Mouse (Mus musculus) kidney, embryonic 16.5 days (tissue): ENCODE results near the gene Hoxb8. TPM values are rescaled to one million over a fixed set of nuclear protein-coding genes. Genes with fewer than 3 reads are reported as not detected.

ENCODE experiments used
- ATAC-seq: fragments of 200-750 bp; cut with Nextera tagmentation; 2 replicates; pipeline ENCODE4 v1.8.0; 2017; ENCODE audit warnings: moderate TSS enrichment; ENCODE audit not compliant: low FRiP score, low TSS enrichment
- H3K27ac ChIP-seq: fragments of 300-500 bp; sonication (generic); 2 replicates; pipeline ENCODE4 v1.5.1; 2014; ENCODE audit warnings: low read length
- H3K27me3 ChIP-seq: fragments of 300-500 bp; sonication (generic); 2 replicates; pipeline ENCODE4 v1.6.1; 2014; ENCODE audit warnings: low read length, control low read depth, mixed read lengths; ENCODE audit not compliant: insufficient read depth
- H3K36me3 ChIP-seq: fragments of 300-500 bp; sonication (generic); 2 replicates; pipeline ENCODE4 v1.6.1; 2014; ENCODE audit warnings: low read length, control low read depth, mixed read lengths; ENCODE audit not compliant: insufficient read depth
- H3K4me1 ChIP-seq: fragments of 300-500 bp; sonication (generic); 2 replicates; pipeline ENCODE4 v1.6.1; 2014; ENCODE audit warnings: low read length, control low read depth, mixed read lengths; ENCODE audit not compliant: insufficient read depth
- H3K4me2 ChIP-seq: fragments of 300-500 bp; sonication (generic); replicated peaks from 2 replicates; pipeline ENCODE4 v1.6.1; 2014; ENCODE audit warnings: low read depth, low read length
- H3K4me3 ChIP-seq: fragments of 300-500 bp; sonication (generic); 2 replicates; pipeline ENCODE4 v1.5.1; 2014; ENCODE audit warnings: mild to moderate bottlenecking, low read length
- H3K9ac ChIP-seq: fragments of 300-500 bp; sonication (generic); replicated peaks from 2 replicates; pipeline ENCODE4 v1.6.1; 2014; ENCODE audit warnings: low read length
- H3K9me3 ChIP-seq: fragments of 300-500 bp; sonication (generic); 2 replicates; pipeline ENCODE4 v1.6.1; 2016; ENCODE audit warnings: low read length, control low read depth
- WGBS: fragments of 180-500 bp; shearing (Covaris S2); extraction: QIAGEN DNeasy Blood & Tissue Kit; methylation state at CpG from one replicate; pipeline ENCODE4 v1.1.7; 2014; 5-methylcytosine and 5-hydroxymethylcytosine counted together
- polyA plus RNA-seq: library from polyadenylated mRNA; unstranded; fragments of >200 nt; fragmentation: Nextera tagmentation; extraction: Ambion mirVana; gene quantifications from 2 replicates; pipeline ENCODE4 v1.2.1, GENCODE M21; 2015

Hoxb8 gene
- polyA plus RNA-seq, 1 experiment from 2014 or later = 9.5 TPM

DNA sequence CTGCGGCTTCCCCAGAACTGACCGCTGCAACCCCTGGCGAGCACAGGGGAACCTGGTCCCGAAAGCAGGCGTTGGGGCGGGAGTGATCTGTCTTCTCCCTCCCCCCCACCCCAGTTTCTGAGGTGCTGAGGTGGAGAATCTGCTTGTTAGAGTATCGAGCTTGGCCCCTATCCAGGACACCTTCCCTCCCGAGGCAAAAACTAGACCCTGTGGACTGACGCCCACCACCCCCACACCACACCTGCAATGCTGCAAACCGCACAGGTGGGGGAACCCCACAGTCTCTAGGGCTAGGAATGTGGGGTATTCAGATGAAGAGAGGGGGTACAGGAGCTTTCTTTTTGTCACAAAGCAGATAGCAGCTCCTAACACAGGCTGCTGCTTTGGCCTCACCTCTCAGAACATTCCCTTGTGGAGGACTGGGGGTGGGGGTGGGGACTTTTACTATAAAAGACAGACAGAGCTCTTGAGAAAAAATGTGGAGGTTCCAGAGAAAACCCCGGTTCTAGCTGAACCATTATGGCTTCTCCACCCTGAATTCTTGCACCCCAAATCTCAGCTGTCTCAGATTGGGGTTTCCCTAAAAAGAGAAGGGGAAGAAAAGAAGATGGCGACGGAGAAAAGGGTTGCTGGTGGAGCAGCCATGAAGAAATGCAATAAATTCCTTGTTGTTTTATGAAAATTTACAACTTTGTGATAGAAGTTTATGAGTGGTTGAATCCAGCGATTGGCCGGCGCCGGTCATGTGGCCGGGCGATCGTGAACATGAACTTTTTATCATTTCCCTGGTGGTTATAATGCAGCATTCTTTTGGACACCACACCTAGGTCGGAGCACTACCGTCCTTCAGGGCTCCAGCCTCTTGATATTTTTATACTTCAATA, 10.2 kb downstream of the Hoxb8 start, which contains the start of gene Hoxb6:
TSS of gene Hoxb6 (plus strand) at position 796 of the 884 bp plus-strand sequence.
- 0 out of 2 replicates have a peak, but pooled peaks have one; percentile 25 for ATAC-seq
- H3K9ac ChIP-seq = peak within 1 kb of the TSS; percentile 98

GRCm38 (mm10) chr11:96292565-96293301, 11.0 kb downstream of the Hoxb8 start:
- WGBS = under 1% methylated on average over 12 of the region's 12 CpGs
- Histone ChIP-seq H3K4me1 (peaks cover 55% of the 10 kb centered on the region), H3K27ac (peak overlapping the region; percentile 99), H3K9me3 (no peaks in the 10 kb centered on the region), H3K27me3 (no peaks in the 10 kb centered on the region), H3K9ac (peak overlapping the region; percentile 98), H3K4me2 (peak overlapping the region; percentile 90), H3K36me3 (no peaks in the 10 kb centered on the region), H3K4me3 (peak overlapping the region; percentile 71)
- ATAC-seq = no peak

More for the DNA sequence above, 10.2 kb downstream of the Hoxb8 start, which contains the start of gene Hoxb6:
- Histone ChIP-seq H3K4me1 (peaks cover 52% of the 10 kb centered on the region), H3K4me2 (peak within 1 kb of the TSS; percentile 90), H3K27me3 (no peaks in the 10 kb centered on the region), H3K4me3 (peak within 1 kb of the TSS; percentile 71), H3K36me3 (no peaks in the 10 kb centered on the region), H3K9me3 (no peaks in the 10 kb centered on the region), H3K27ac (peak within 1 kb of the TSS; percentile 99)
- WGBS = 2% methylated on average over 22 of the region's 22 CpGs

DNA sequence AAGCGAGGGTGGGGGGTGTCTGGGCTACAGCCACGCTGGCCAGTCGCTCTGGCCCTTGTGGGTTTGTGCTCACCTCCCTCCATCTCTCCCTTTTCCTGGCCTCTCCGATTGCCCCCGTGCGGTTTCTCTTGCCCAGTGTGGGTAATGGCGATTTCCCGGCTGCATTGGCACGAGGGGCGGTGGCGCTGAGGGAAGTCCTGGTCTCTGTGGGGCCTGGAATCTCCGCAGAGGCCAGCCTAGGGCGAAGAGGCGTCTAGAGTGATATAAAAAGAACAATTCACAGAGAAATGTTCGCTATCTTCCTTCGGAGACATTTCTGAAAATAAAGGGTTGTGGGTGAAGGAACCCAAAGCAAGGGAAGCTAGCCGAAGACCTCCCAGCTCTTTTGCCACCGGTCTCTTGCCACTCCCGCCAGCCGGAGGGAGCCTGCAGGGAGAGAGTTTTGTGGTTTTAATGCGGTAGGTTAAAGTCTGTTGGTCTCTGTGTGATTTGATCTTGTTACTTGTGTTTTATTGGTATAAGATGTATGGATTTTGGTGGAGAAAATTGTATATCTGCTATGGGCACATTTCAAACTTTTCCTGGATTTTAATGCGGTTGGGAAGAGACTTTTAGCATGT, 11.7 kb downstream of the Hoxb8 start:
- H3K27ac ChIP-seq = peak overlapping the region; percentile 99
- peak overlapping the region; percentile 71 for H3K4me3 ChIP-seq
- peak overlapping the region; percentile 90 for H3K4me2 ChIP-seq
- peak overlapping the region; percentile 98 for H3K9ac ChIP-seq
- peaks cover 56% of the 10 kb centered on the region for H3K4me1 ChIP-seq
- H3K27me3 ChIP-seq = no peaks in the 10 kb centered on the region
- no peak for ATAC-seq
- H3K9me3 ChIP-seq = no peaks in the 10 kb centered on the region
- H3K36me3 ChIP-seq = no peaks in the 10 kb centered on the region
- WGBS = 2% methylated on average over 22 of the region's 22 CpGs

DNA sequence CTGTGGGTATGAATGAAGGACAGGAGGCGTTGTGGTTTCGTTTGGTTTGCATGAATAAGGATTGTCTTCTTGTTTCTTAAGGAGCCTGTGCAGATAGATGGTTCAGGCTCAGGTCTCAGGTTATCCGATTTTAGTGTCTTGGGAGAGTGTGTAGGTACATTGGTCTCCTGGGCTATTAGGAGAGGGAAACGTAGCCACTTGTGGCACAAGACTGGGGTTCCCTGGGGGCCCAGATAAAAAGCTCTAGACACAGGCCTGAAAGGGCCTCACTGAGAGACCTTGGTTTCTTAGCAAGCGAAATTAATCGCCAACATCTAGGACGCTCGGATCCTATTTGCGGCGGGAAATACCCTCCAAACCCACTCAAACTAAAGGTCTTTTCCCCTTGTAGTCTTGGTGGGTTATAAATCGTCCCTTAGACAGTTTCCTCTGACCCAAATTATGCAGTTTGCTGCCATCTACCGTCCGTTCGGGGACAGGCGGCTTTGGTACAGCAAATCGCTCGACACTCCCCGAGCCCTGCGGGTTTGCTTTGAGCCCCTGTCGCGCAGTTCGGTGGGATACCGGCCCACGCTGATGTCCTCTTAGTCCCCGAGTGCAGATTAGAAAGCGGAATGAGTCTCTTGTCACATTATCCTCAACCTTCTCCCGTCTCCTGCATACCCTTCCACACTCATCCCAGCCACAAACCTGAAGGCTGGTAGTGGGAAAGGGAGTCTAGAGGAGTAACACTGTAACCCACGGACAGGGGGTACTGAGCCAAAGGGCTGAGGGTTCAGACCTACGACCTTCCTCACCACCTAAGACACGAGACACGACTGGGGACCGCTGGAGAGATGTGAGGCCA, 12.8 kb downstream of the Hoxb8 start:
- Histone ChIP-seq H3K9me3 (no peaks in the 10 kb centered on the region), H3K9ac (peak overlapping the region; percentile 98), H3K4me3 (peak overlapping the region; percentile 71), H3K27ac (peak overlapping the region; percentile 99), H3K27me3 (no peaks in the 10 kb centered on the region), H3K4me2 (peak overlapping the region; percentile 90), H3K36me3 (no peaks in the 10 kb centered on the region), H3K4me1 (peaks cover 53% of the 10 kb centered on the region)
- 0 out of 2 replicates have a peak, but pooled peaks have one; percentile 31 for ATAC-seq
- under 1% methylated on average over 32 of the region's 32 CpGs for WGBS

DNA sequence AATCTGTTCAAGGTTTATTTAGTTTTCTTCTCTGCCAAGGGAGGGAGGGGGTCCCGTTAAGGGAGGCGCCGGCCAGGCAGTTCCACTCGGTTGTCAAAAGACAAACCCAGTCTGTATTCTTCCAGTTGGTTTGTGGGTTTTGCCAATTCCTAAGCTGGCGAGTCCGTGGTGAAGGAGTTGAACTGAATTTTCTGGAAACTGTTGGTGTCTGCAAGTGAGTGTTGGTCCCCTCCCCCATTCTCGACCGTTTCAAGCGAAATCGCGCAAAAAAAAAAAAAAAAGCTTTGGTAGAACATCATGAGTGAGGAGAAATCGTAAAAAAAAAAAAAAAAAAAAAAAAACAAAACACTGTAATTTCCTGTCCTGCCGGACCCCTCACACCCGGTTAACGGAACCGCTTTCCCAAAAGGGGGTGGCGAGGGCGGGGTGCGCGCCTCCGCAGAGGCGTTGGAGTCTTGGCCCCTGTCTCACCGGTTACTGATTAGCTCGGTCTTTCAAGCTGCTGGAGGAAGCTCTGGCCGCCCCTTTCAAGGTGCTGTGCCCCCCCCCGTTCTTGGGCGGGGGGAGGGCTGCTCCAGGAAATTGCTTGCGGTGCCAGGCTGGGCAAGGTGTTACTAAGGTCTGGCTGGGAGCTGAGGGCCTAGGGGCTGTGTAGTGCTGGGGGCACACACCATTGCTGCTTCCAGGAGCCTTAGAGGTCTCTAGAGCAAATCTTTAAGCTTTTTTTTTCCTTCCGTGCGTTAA, 13.6 kb downstream of the Hoxb8 start:
- ATAC-seq = peak; percentile 41
- Histone ChIP-seq H3K4me2 (peak overlapping the region; percentile 90), H3K36me3 (no peaks in the 10 kb centered on the region), H3K4me1 (peaks cover 54% of the 10 kb centered on the region), H3K27me3 (no peaks in the 10 kb centered on the region), H3K4me3 (peak overlapping the region; percentile 71), H3K9me3 (no peaks in the 10 kb centered on the region), H3K27ac (peak overlapping the region; percentile 99), H3K9ac (peak overlapping the region; percentile 98)
- under 1% methylated on average over 30 of the region's 30 CpGs for WGBS

GRCm38 (mm10) chr11:96296997-96297396, 15.3 kb downstream of the Hoxb8 start:
- H3K4me3 ChIP-seq = peak overlapping the region; percentile 71
- 25% methylated on average over 2 of the region's 2 CpGs for WGBS
- no peak for ATAC-seq
- H3K36me3 ChIP-seq = 0 out of 2 replicates have a peak, but pooled peaks cover 5% of the 10 kb centered on the region
- peak overlapping the region; percentile 98 for H3K9ac ChIP-seq
- H3K4me2 ChIP-seq = peak overlapping the region; percentile 90
- no peaks in the 10 kb centered on the region for H3K9me3 ChIP-seq
- H3K27me3 ChIP-seq = no peaks in the 10 kb centered on the region
- H3K27ac ChIP-seq = peak overlapping the region; percentile 99
- H3K4me1 ChIP-seq = peaks cover 56% of the 10 kb centered on the region

GRCm38 (mm10) chr11:96297428-96297827, 15.7 kb downstream of the Hoxb8 start:
- Histone ChIP-seq H3K27ac (peak overlapping the region; percentile 99), H3K9me3 (no peaks in the 10 kb centered on the region), H3K4me1 (peaks cover 60% of the 10 kb centered on the region), H3K36me3 (0 out of 2 replicates have a peak, but pooled peaks cover 5% of the 10 kb centered on the region), H3K4me2 (peak overlapping the region; percentile 90), H3K4me3 (peak overlapping the region; percentile 71), H3K27me3 (no peaks in the 10 kb centered on the region), H3K9ac (peak overlapping the region; percentile 98)
- WGBS = 31% methylated on average over 3 of the region's 3 CpGs
- no peak for ATAC-seq

- H3K4me3 ChIP-seq = peak overlapping the region; percentile 71
- H3K4me2 ChIP-seq = peak overlapping the region; percentile 90
- H3K9me3 ChIP-seq = no peaks in the 10 kb centered on the region
- H3K9ac ChIP-seq = peak overlapping the region; percentile 98
- WGBS = 10% methylated on average over 11 of the region's 11 CpGs
- no peaks in the 10 kb centered on the region for H3K27me3 ChIP-seq
- 0 out of 2 replicates have a peak, but pooled peaks cover 5% of the 10 kb centered on the region for H3K36me3 ChIP-seq
- peak overlapping the region; percentile 99 for H3K27ac ChIP-seq
- peaks cover 66% of the 10 kb centered on the region for H3K4me1 ChIP-seq
- no peak for ATAC-seq
These were observed 16.4 kb downstream of the Hoxb8 start for GRCm38 (mm10) chr11:96297968-96298635.
